Mouse (Mus musculus): ENCODE data around the gene Mien1. TPM values are rescaled to one million over a fixed set of nuclear protein-coding genes. Genes with fewer than 3 reads are reported as not detected.

Mien1 gene
- polyA plus RNA-seq (2015; fragmentation: Nextera tagmentation; extraction: Ambion mirVana): 93.8 and 113 TPM in 2 replicates

- H3K4me2 ChIP-seq: peak within 1 kb of the TSS; percentile 93
- 0 out of 2 replicates have a peak, but pooled peaks cover under 1% of the 10 kb centered on the region for H3K9me3 ChIP-seq
- WGBS: 2% methylated on average over 43 of the region's 43 CpGs
- H3K4me3 ChIP-seq: peak within 1 kb of the TSS; percentile 78
- H3K27me3 ChIP-seq (replicated peaks): no peaks in the 10 kb centered on the region
- H3K4me1 ChIP-seq: peaks cover 17% of the 10 kb centered on the region
- peak within 1 kb of the TSS; percentile 85 for H3K9ac ChIP-seq
- peak within 1 kb of the TSS; percentile 71 for H3K27ac ChIP-seq (replicated peaks)
- H3K36me3 ChIP-seq: peaks cover 41% of the 10 kb centered on the region
- ATAC-seq (ENCODE audit: extremely low read depth, insufficient number of reproducible peaks, low FRiP score, low TSS enrichment): peak; percentile 85
These were observed at the start of gene Mien1 for GRCm38 (mm10) chr11:98438331-98439158. Gene Mien1 (minus strand): TSS chr11:98438991.

DNA sequence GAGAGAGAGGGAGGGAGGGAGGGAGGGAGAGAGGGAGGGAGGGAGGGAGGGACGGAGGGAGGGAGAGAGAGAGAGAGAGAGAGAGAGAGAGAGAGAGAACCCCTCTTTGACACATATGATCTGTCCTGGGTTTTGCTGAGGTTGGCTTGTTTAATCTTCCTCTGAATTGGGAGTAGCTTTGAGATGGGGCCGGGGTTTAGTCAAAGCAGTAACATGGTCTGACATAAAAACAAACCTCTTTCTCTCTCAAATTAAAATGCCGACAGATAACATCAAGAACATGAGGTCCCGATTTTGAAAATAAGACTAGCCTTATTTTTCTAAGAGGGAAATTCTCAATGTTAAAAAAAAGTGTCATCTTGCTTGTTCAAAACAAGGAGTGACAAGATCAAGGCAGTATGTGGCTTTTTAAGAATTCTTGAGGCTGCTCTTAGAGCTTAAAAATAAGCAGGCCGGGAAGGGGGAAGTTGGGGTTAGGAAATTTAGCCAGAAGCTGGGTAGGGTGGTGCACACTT is 48.8 kb upstream of the Mien1 start:
- Histone ChIP-seq H3K27me3 (replicated peaks) (0 out of 2 replicates have a peak, but pooled peaks cover 6% of the 10 kb centered on the region), H3K9ac (no peak overlapping the region), H3K9me3 (no peaks in the 10 kb centered on the region), H3K4me2 (no peak overlapping the region), H3K36me3 (no peaks in the 10 kb centered on the region), H3K4me1 (no peaks in the 10 kb centered on the region), H3K27ac (replicated peaks) (no peak overlapping the region), H3K4me3 (no peak overlapping the region)
- ATAC-seq (ENCODE audit: extremely low read depth, insufficient number of reproducible peaks, low FRiP score, low TSS enrichment): no peak
- 70% methylated on average over 4 of the region's 5 CpGs for WGBS

GRCm38 (mm10) chr11:98485749-98486148 is 47.0 kb upstream of the Mien1 start:
- Histone ChIP-seq H3K27ac (replicated peaks) (no peak overlapping the region), H3K9ac (no peak overlapping the region), H3K9me3 (no peaks in the 10 kb centered on the region), H3K36me3 (no peaks in the 10 kb centered on the region), H3K27me3 (replicated peaks) (0 out of 2 replicates have a peak, but pooled peaks cover 7% of the 10 kb centered on the region), H3K4me3 (no peak overlapping the region), H3K4me1 (peaks cover 2% of the 10 kb centered on the region), H3K4me2 (no peak overlapping the region)
- 80% methylated on average over 2 of the region's 2 CpGs for WGBS
- no peak for ATAC-seq (ENCODE audit: extremely low read depth, insufficient number of reproducible peaks, low FRiP score, low TSS enrichment)

DNA sequence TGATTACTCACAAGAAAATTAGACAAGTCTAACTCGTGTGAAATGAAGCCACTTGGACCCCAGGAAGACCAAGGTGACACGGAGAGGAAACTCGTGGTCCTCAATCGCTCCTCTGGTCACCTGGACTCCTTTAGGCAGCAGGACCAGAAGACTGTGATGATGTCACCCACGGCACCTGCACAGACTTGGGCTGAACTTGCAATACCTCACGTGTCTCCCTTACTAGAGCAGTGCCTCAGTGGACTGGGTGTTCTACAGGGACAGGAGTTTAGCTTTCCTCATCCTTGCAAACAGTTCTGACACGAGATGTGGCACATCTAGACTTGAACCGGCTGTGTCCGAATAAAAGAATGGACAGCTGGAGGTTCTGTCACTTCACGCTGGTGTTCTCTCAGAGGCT is 43.3 kb upstream of the Mien1 start:
- H3K27me3 ChIP-seq (replicated peaks): 0 out of 2 replicates have a peak, but pooled peaks cover 7% of the 10 kb centered on the region
- no peak overlapping the region for H3K27ac ChIP-seq (replicated peaks)
- H3K36me3 ChIP-seq: no peaks in the 10 kb centered on the region
- no peak overlapping the region for H3K4me2 ChIP-seq
- no peak overlapping the region for H3K9ac ChIP-seq
- WGBS: 77% methylated on average over 10 of the region's 10 CpGs
- ATAC-seq (ENCODE audit: extremely low read depth, insufficient number of reproducible peaks, low FRiP score, low TSS enrichment): no peak
- H3K4me3 ChIP-seq: no peak overlapping the region
- no peaks in the 10 kb centered on the region for H3K9me3 ChIP-seq
- H3K4me1 ChIP-seq: peaks cover 15% of the 10 kb centered on the region

- Histone ChIP-seq H3K27me3 (replicated peaks) (0 out of 2 replicates have a peak, but pooled peaks cover 7% of the 10 kb centered on the region), H3K4me3 (no peak overlapping the region), H3K36me3 (no peaks in the 10 kb centered on the region), H3K4me2 (no peak overlapping the region), H3K9ac (no peak overlapping the region), H3K27ac (replicated peaks) (no peak overlapping the region), H3K4me1 (peaks cover 15% of the 10 kb centered on the region), H3K9me3 (no peaks in the 10 kb centered on the region)
- ATAC-seq (ENCODE audit: extremely low read depth, insufficient number of reproducible peaks, low FRiP score, low TSS enrichment): no peak
- WGBS: 63% methylated on average over 6 of the region's 6 CpGs
These were observed 42.4 kb upstream of the Mien1 start for GRCm38 (mm10) chr11:98481231-98481630.

- Histone ChIP-seq H3K27ac (replicated peaks) (no peak overlapping the region), H3K4me2 (no peak overlapping the region), H3K36me3 (no peaks in the 10 kb centered on the region), H3K9ac (no peak overlapping the region), H3K27me3 (replicated peaks) (0 out of 2 replicates have a peak, but pooled peaks cover 7% of the 10 kb centered on the region), H3K4me3 (no peak overlapping the region), H3K9me3 (no peaks in the 10 kb centered on the region), H3K4me1 (peaks cover 15% of the 10 kb centered on the region)
- WGBS: 78% methylated on average over 12 of the region's 12 CpGs
- ATAC-seq (ENCODE audit: extremely low read depth, insufficient number of reproducible peaks, low FRiP score, low TSS enrichment): no peak
These were observed 41.2 kb upstream of the Mien1 start for GRCm38 (mm10) chr11:98479940-98480497.

GRCm38 (mm10) chr11:98479026-98479939 is 40.5 kb upstream of the Mien1 start:
- H3K9me3 ChIP-seq: no peaks in the 10 kb centered on the region
- ATAC-seq (ENCODE audit: extremely low read depth, insufficient number of reproducible peaks, low FRiP score, low TSS enrichment): no peak
- H3K27me3 ChIP-seq (replicated peaks): 0 out of 2 replicates have a peak, but pooled peaks cover 3% of the 10 kb centered on the region
- WGBS: 65% methylated on average over 13 of the region's 13 CpGs
- no peak overlapping the region for H3K4me3 ChIP-seq
- no peak overlapping the region for H3K9ac ChIP-seq
- H3K27ac ChIP-seq (replicated peaks): no peak overlapping the region
- H3K4me1 ChIP-seq: peaks cover 15% of the 10 kb centered on the region
- no peaks in the 10 kb centered on the region for H3K36me3 ChIP-seq
- H3K4me2 ChIP-seq: no peak overlapping the region

DNA sequence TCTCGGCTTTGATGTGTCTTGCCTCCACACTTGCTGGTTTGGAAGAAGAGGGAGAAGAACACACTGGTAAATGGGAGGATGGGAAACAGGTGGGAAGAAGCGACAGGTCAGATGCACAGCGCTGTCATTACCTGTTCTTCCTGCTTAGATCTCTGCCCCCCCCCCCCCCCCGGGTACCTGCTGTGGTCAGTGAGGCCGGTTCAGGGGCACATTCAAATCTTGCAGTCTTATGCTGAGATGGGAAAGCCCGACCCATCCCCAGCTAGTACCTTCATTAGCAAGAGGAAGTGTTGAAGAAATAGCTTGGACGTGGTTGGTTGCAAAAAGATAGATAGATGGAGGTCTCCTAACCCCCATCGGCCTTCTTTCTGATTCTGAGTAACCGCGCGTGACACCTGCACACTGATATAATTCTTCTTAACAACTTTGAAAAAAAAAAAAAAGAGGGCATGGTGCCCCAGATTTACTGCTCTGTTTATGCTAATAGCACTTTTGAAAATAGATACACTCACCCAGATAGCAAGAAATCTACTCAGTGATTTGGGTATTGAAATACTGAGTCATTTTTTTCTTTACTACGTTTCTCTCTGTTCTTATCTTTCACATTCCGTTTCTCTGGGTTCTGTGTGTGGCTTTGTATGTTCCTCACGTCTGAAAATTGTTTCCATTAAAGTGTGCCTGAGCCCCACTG is 38.4 kb upstream of the Mien1 start:
- Histone ChIP-seq H3K27me3 (replicated peaks) (0 out of 2 replicates have a peak, but pooled peaks cover 1% of the 10 kb centered on the region), H3K4me3 (no peak overlapping the region), H3K4me1 (peaks cover 15% of the 10 kb centered on the region), H3K4me2 (no peak overlapping the region), H3K9ac (0 out of 2 replicates have a peak overlapping the region, but pooled peaks have one; percentile 37), H3K9me3 (no peaks in the 10 kb centered on the region), H3K36me3 (no peaks in the 10 kb centered on the region), H3K27ac (replicated peaks) (no peak overlapping the region)
- WGBS: 55% methylated on average over 14 of the region's 14 CpGs
- ATAC-seq (ENCODE audit: extremely low read depth, insufficient number of reproducible peaks, low FRiP score, low TSS enrichment): no peak

GRCm38 (mm10) chr11:98476434-98476807 is 37.6 kb upstream of the Mien1 start:
- no peak for ATAC-seq (ENCODE audit: extremely low read depth, insufficient number of reproducible peaks, low FRiP score, low TSS enrichment)
- H3K36me3 ChIP-seq: no peaks in the 10 kb centered on the region
- no peaks in the 10 kb centered on the region for H3K9me3 ChIP-seq
- no peak overlapping the region for H3K4me2 ChIP-seq
- H3K4me1 ChIP-seq: peaks cover 15% of the 10 kb centered on the region
- H3K9ac ChIP-seq: 0 out of 2 replicates have a peak overlapping the region, but pooled peaks have one; percentile 37
- WGBS: 49% methylated on average over 4 of the region's 4 CpGs
- H3K27me3 ChIP-seq (replicated peaks): peaks cover 5% of the 10 kb centered on the region; the same call in 1 of the 2 replicates
- H3K4me3 ChIP-seq: no peak overlapping the region
- H3K27ac ChIP-seq (replicated peaks): no peak overlapping the region

DNA sequence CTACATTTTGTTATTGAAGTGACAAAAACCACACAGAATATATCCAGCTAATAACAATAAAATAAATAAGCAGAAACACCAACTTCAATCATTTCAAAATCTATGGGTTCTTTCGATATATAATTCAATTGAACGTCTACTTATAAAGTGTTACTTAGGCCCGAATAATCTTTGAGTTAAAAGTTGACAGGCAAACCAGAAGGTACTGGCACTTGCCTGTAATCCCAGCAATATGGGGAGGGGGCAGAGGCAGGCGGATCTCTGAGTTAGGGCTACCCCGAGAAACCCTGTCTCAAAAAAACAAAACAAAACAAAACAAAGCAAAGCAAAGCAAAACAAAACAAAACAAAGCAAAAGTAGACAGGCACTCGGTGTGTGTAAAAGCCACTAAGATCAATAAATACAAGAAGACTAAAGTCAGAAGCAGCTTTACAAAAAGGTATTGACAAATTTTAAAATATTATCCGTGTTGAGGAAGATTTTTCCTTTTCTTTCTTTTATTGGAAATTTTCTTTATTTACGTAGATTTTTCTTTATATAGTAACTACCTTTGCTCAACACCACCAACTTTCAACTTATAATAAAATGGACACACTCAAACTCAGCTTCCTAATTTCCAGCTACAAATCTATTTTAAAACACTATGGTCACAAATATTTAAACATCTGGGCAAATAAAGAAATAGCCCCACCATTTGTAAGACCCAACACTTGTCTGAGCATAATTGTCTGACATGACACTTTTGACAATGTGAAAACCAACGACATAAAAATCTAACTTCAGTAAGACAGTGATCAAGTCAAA is 37.0 kb upstream of the Mien1 start:
- no peaks in the 10 kb centered on the region for H3K9me3 ChIP-seq
- H3K36me3 ChIP-seq: no peaks in the 10 kb centered on the region
- H3K27me3 ChIP-seq (replicated peaks): peaks cover 10% of the 10 kb centered on the region; the same call in 1 of the 2 replicates
- no peak for ATAC-seq (ENCODE audit: extremely low read depth, insufficient number of reproducible peaks, low FRiP score, low TSS enrichment)
- peaks cover 14% of the 10 kb centered on the region for H3K4me1 ChIP-seq
- H3K4me3 ChIP-seq: no peak overlapping the region
- H3K27ac ChIP-seq (replicated peaks): no peak overlapping the region
- 81% methylated on average over 9 of the region's 9 CpGs for WGBS
- no peak overlapping the region for H3K9ac ChIP-seq
- H3K4me2 ChIP-seq: no peak overlapping the region
